Mouse (Mus musculus) megakaryocyte-erythroid progenitor cell, adult 5 weeks (primary cell): ENCODE data around the gene Ifrd1. TPM values are rescaled to one million over a fixed set of nuclear protein-coding genes. Genes with fewer than 3 reads are reported as not detected.

Experiments used
- polyA plus RNA-seq: library from polyadenylated mRNA; stranded (reverse); fragments of >175 nt; gene quantifications from 2 replicates; pipeline ENCODE4 v1.2.3, GENCODE M21; 2012

The Ifrd1 gene
- polyA plus RNA-seq: 77.7 and 94.8 TPM in 2 replicates

DNA sequence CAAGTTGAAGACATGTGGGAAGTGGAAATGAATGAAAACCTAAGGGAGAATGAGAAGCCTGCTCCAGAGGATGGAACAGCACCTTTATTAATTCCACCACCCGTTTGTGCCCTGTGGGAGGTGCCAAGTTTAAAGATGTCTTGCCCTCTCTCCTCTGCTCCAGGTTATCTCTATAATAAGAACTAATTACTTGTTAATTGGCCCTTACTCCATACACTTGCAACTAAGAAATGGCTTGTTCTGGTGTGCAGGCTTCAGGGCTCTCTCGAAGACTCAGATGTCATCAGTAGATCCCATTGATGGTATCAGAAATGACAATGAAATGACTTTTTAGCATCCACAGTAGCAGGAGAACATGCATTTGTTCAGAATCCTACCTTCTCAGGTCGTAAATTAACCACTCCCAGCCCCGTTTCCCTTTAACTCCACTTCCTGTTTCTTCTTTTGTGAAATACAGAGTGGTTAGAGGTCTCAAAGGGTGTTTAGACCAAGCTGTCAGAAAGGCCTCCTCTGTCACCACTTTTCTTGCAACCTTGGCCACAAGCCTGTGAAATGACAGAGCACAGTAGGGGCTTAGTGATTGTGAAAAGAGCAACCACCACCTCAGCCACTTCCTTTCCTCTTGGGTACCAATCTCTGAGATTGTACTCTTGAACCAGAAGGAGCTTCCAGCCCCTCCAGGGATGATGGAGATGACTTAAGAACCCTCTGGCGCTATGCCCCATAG is at the start of gene Ifrd1:
TSS of gene Ifrd1 (minus strand) at position 51 of the 727 bp plus-strand sequence.

DNA sequence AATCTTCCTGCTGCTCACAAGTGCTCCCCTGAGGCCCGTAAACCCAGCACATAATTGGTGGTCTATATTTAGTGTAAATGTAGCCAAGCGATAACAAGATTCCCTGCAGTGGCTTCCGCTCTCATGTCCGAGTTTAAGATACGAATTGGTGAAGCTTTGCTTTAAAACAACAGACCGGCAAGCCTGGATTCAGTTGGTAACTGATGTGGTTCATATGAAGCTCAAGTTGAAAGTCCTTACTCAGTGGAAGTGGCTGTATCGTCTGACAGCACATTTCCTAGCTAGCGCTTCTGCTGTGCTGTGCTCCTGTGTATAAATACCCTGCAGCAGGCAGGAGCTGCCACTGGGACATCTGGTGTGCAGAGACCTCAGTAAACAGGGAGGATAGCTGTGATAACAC is 49.0 kb downstream of the Ifrd1 start, which contains the start of gene Lsmem1:
TSS of gene Lsmem1 (minus strand) at position 189 of the 400 bp plus-strand sequence.

Other genes starting within 250 kb of the Ifrd1 start
- gene Arl4a, start 210.5 kb downstream of the Ifrd1 start, polyA plus RNA-seq: 53.0 and 67.2 TPM in 2 replicates
- 2.0 and 3.8 TPM in 2 replicates for gene Scin, start 114.3 kb downstream of the Ifrd1 start, polyA plus RNA-seq
- gene Lsmem1, start 49.0 kb downstream of the Ifrd1 start, polyA plus RNA-seq: not detected in 2 replicates
- 2.9 and 3.3 TPM in 2 replicates for gene Zfp277, start 197.4 kb upstream of the Ifrd1 start, polyA plus RNA-seq
- 0.14 and 0.18 TPM in 2 replicates for gene Dock4, start 197.4 kb upstream of the Ifrd1 start, polyA plus RNA-seq